Mouse (Mus musculus) ES-Bruce4 (cell line): Measurements from ENCODE around the gene Ampd1. TPM values are rescaled to one million over a fixed set of nuclear protein-coding genes. Genes with fewer than 3 reads are reported as not detected.

Experiments used
- H3K27ac ChIP-seq: 2 replicates; pipeline ENCODE4 v1.5.1; 2012; ENCODE audit warnings: low read length, inconsistent platforms; ENCODE audit not compliant: insufficient read depth
- H3K27me3 ChIP-seq: 2 replicates; pipeline ENCODE4 v1.6.1; 2012; ENCODE audit warnings: mild to moderate bottlenecking, low read length, inconsistent platforms; ENCODE audit not compliant: control insufficient read depth, poor library complexity, insufficient read depth, severe bottlenecking
- H3K36me3 ChIP-seq: 2 replicates; pipeline ENCODE4 v1.6.1; 2012; ENCODE audit warnings: inconsistent platforms, mild to moderate bottlenecking, low read length, moderate library complexity; ENCODE audit not compliant: control insufficient read depth, poor library complexity, insufficient read depth, severe bottlenecking
- H3K4me1 ChIP-seq: one replicate; pipeline ENCODE4 v1.8.1; 2011; ENCODE audit warnings: low read length; ENCODE audit not compliant: control insufficient read depth, insufficient read depth
- H3K4me3 ChIP-seq: 2 replicates; pipeline ENCODE4 v1.5.1; 2011; ENCODE audit warnings: low read depth, mild to moderate bottlenecking, low read length
- H3K9ac ChIP-seq: 2 replicates; pipeline ENCODE4 v1.6.1; 2012; ENCODE audit warnings: low read depth, mild to moderate bottlenecking, inconsistent platforms; ENCODE audit not compliant: poor library complexity, severe bottlenecking
- H3K9me3 ChIP-seq: replicated peaks from 2 replicates; pipeline ENCODE4 v1.6.1; 2012; ENCODE audit warnings: mild to moderate bottlenecking, low read length, inconsistent platforms; ENCODE audit not compliant: control insufficient read depth, poor library complexity, insufficient read depth, severe bottlenecking
- CTCF ChIP-seq: IDR thresholded peaks from one replicate; pipeline ENCODE4 v1.8.1; 2011; ENCODE audit warnings: low read depth, low read length
- EP300 ChIP-seq: IDR thresholded peaks from 2 replicates; pipeline ENCODE4 v1.6.1; 2011; ENCODE audit warnings: low read depth, low read length; ENCODE audit not compliant: insufficient read depth
- POLR2A ChIP-seq: IDR thresholded peaks from one replicate; pipeline ENCODE4 v1.8.1; 2011; ENCODE audit warnings: low read length; ENCODE audit not compliant: insufficient read depth
- polyA plus RNA-seq: library from polyadenylated mRNA; stranded (reverse); fragments of >200 nt; gene quantifications from 2 replicates; pipeline ENCODE4 v1.2.4, GENCODE M21; 2011; ENCODE audit warnings: low read depth; ENCODE audit not compliant: missing spikeins, insufficient read depth, insufficient read length

Gene Ampd1
- polyA plus RNA-seq, 1 experiment = not detected

DNA sequence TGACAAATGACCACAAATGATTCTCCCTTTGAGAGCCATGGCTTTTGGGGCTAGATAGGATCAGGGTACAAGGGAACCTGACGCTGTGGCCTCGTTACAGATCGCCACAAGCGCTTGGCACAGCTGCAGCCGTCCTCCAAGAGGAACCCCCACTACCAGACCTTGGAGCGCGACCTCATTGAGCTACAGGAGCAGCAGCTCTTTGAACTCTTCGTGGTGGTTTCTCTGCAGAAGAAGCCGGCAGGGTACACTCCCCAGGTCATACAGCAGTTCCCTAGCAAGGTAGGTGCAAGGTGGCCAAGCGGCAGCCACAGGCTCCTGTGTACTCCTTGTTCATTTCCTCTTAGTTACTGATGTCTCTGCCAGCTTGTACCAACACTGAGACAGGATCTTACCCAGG, 75.1 kb downstream of the Ampd1 start:
- H3K27me3 ChIP-seq = no peaks in the 10 kb centered on the region
- peaks cover 2% of the 10 kb centered on the region for H3K4me1 ChIP-seq
- no peak overlapping the region for H3K27ac ChIP-seq
- H3K4me3 ChIP-seq = no peak overlapping the region
- H3K36me3 ChIP-seq = peaks cover 28% of the 10 kb centered on the region
- no peak overlapping the region for H3K9ac ChIP-seq
- no peaks in the 10 kb centered on the region for H3K9me3 ChIP-seq
- TF ChIP-seq EP300 (no peak), CTCF (no peak), POLR2A (no peak)

Other genes starting within 250 kb of the Ampd1 start
- gene Sycp1, start 137.9 kb upstream of the Ampd1 start, polyA plus RNA-seq = 1.8 and 3.7 TPM in 2 replicates
- gene Nr1h5, start 109.9 kb upstream of the Ampd1 start, polyA plus RNA-seq = not detected in 2 replicates
- 57.4 and 65.5 TPM in 2 replicates for gene Sike1, start 78.3 kb upstream of the Ampd1 start, polyA plus RNA-seq
- 465 and 518 TPM in 2 replicates for gene Csde1, start 53.6 kb upstream of the Ampd1 start, polyA plus RNA-seq
- 138 and 145 TPM in 2 replicates for gene Nras, start 15.7 kb upstream of the Ampd1 start, polyA plus RNA-seq
- 22.4 and 22.9 TPM in 2 replicates for gene Dennd2c, start 28.6 kb downstream of the Ampd1 start, polyA plus RNA-seq
- gene Bcas2, start 97.6 kb downstream of the Ampd1 start, polyA plus RNA-seq = 186 and 192 TPM in 2 replicates
- 127 and 138 TPM in 2 replicates for gene Trim33, start 205.3 kb downstream of the Ampd1 start, polyA plus RNA-seq